Mouse (Mus musculus): ENCODE measurements around the gene Plekhh3.
"Not testable (repeated sequence)": the region's sequence is repeated elsewhere in the genome, so short reads cannot be mapped to it uniquely, and the experiment has no call there.

Plekhh3 gene

DNA sequence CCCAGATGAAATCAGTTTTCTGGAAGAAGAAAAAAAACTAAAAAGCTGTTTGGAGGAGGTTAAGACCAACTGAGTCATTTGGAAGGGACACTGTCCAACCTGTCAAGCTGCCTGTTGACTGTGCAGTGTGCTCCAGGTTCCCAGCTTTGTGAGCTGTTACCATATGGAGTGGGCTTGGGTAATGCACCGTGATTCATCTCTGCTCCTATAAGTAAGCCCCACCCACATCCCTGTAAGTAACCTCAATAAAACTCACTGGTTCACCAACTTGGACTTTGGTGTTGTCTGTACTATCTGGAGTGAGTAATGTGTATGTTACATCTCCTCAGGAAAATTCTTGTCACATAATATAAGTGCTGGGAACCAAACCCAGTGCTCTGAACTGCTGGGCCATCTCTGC is 18.3 kb downstream of the Plekhh3 start:
- no peak for DNase-seq (ENCODE audit: low read depth in 1 of 2, low spot score in 2 of 2)

- DNase-seq (ENCODE audit: low read depth in 1 of 2, low spot score in 2 of 2): no peak
These were observed 20.1 kb downstream of the Plekhh3 start for GRCm38 (mm10) chr11:101151063-101151462.

- DNase-seq (ENCODE audit: low read depth in 1 of 2, low spot score in 2 of 2): no peak
These were observed 21.7 kb downstream of the Plekhh3 start for GRCm38 (mm10) chr11:101149178-101150105.

DNA sequence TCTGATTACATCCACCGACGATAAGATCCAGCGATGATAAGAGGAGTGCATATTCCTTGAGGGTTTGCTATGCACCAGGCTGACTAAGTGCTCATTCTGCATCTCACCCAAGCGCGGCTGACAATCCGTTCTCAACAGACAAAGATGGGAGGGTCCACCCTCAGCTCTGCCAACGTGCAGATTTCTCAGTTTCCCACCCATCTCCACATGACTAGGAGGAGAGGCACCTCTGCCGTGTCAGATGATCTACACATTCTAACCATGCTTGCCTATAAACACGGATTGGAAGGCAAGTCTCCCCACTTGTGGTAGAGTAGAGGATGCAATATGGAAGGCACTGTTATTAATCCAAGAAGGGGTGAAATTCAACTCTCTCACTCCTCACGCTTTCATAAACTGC is 22.4 kb downstream of the Plekhh3 start:
- DNase-seq (ENCODE audit: low read depth in 1 of 2, low spot score in 2 of 2): no peak

GRCm38 (mm10) chr11:101146377-101146776 is 24.8 kb downstream of the Plekhh3 start:
- no peak for DNase-seq (ENCODE audit: low read depth in 1 of 2, low spot score in 2 of 2)

GRCm38 (mm10) chr11:101143338-101144225 is 27.6 kb downstream of the Plekhh3 start:
- DNase-seq (ENCODE audit: low read depth in 1 of 2, low spot score in 2 of 2): peak; percentile 34 to 43

GRCm38 (mm10) chr11:101142215-101142967 is 28.8 kb downstream of the Plekhh3 start:
- DNase-seq (ENCODE audit: low read depth in 1 of 2, low spot score in 2 of 2): no peak

DNA sequence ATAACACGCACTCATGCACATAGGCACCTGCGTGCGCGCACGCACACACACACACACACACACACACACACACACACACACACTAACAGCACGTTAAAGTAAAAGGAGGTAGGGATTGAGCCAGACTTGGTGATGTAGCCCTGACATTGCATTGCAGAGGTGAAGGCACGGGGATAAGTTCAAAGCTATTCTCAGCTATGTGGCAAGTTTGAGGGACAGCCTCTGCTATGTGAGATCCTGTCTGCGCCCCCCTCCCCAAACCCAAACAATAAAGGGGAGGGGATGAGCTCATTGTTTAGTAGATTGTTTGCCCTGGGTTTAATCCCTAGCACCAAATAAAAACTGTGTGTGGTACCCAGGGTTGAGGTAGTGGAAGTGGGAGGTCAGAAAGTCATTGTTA is 30.1 kb downstream of the Plekhh3 start:
- DNase-seq (ENCODE audit: low read depth in 1 of 2, low spot score in 2 of 2): no peak

DNA sequence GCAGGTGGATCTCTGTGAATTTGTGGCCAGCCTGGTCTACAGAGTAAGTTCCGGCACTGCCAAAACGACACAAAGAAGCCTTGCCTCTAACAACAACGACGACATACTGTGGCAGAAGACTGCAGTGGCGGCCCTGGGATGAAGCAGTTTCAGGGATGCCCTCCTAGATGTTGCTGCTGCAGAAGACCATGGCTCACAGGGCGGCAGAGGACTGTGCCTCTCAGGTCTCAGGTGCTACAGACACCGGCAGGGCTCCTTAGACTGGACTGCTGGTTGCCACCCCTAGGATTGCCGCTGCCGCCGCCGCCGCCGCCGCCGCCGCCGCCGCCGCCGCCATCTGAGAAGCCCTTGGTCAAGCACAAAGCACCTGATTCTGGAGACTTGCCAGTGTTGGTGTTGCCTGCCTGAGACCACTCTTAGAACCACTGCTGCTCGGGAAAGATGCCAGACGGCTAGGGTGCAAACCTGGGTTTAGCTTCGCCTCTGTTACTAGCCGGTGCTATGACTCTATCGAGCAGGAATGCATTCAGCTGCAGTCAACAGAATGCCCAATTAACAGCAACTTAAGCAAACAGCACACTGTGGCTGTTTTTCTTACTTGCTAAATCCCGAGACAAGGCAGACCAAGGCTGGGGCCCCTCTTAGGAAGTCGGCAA is 30.9 kb downstream of the Plekhh3 start:
- no peak for DNase-seq (ENCODE audit: low read depth in 1 of 2, low spot score in 2 of 2)

DNA sequence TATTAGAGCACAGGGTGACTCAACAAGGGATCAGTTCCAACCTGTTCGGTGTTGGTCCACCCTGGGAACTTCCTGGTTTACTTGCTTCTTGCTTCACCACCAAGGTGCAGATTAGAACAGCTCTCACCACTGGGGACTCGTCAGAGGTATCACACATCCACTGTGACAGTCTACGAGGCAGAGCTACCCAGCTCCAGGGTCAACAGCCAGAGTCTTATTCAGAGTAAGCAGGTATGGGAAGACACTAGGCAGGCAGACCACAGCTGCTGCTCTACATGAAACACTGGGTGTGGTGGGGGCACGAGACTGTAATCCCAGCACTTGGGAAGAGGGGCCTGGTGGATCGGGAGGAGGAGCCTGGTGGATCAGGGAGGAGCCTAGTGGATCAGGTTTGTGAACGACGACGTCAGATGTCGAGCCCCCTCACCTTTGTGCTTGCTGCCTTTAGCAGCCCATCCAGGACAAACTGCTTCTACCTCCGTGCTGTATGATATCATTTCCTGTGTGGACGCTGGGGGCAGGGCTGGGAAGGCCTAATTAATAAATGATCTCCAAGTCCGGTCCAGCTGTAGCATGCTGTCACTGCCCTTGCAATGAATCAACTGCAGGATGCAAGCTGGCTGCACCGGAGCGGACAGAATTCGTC is 32.5 kb downstream of the Plekhh3 start:
- DNase-seq (ENCODE audit: low read depth in 1 of 2, low spot score in 2 of 2): no peak

GRCm38 (mm10) chr11:101137000-101137399 is 34.2 kb downstream of the Plekhh3 start:
- no peak for DNase-seq (ENCODE audit: low read depth in 1 of 2, low spot score in 2 of 2)

GRCm38 (mm10) chr11:101134217-101134865 is 36.8 kb downstream of the Plekhh3 start:
- DNase-seq (ENCODE audit: low read depth in 1 of 2, low spot score in 2 of 2): no peak

DNA sequence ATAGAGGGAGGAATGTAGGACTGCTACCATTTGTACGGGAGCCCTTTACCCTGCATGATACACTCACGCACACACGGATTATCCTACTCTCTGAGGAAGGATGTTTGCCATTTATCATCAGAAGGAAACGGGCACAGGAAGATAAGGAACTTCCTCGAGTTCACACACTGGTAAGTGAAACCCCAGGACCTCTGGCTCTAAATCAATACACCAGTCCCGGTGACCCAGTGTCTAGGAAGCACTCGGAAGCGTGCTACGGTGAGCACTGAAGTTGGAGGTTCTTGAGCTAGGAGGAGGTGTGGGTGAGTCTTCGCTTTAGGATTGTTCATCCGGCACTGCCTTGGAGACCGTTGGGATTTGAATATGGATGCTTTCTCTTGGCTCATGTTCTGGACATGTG is 38.1 kb downstream of the Plekhh3 start:
- DNase-seq (ENCODE audit: low read depth in 1 of 2, low spot score in 2 of 2): no peak

- DNase-seq (ENCODE audit: low read depth in 1 of 2, low spot score in 2 of 2): no peak
These were observed 39.5 kb downstream of the Plekhh3 start for GRCm38 (mm10) chr11:101131701-101132100.

DNA sequence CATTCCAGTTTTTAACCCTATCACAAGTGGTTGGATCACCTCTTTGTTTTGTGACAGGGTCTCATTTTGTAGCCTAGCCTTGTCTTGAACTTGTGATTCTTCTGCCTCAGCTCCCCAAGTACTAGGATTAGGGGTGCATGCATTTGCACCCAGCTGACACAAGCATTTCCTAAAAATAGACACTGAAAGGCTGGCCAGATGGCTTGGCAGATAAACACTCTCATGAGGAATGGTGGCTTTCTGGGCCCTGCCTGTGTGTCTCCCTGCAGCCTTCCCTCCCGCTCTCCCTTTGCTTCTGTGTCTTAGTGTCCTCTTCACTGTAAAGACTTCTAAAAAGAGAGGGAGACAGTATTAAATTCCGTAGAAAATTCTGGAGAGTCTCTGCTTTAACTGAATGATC is 40.0 kb downstream of the Plekhh3 start:
- no peak for DNase-seq (ENCODE audit: low read depth in 1 of 2, low spot score in 2 of 2)

GRCm38 (mm10) chr11:101130056-101130756 is 40.9 kb downstream of the Plekhh3 start:
- no peak for DNase-seq (ENCODE audit: low read depth in 1 of 2, low spot score in 2 of 2)

DNA sequence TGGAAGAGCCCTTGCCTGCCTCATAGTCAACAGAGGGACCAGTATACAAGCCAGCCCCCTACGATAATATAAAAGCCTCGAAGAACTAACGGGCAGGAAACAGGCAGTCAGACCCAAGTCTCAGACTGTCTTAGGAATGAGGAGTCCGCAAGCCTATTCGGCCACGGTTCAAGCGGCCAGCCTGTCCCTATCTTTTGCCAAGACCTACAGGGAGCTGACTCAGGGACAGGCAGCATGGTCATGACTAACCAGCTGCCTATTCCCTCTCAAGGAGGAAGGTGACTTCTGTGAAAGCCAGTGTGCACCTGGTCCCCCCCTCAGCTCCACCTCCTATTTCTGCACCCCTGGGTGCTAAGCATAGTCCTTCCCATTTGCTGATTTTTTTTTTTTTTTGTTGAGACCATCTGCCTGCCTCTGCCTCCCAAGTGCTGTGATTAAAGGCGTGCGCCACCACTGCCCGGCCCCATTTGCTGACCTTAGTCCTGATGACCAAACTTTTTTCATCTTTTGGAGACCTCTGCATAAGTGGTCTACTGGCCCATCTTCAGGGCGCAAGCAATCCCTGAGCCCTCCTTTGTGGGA is 42.1 kb downstream of the Plekhh3 start:
- DNase-seq (ENCODE audit: low read depth in 1 of 2, low spot score in 2 of 2): no peak

DNA sequence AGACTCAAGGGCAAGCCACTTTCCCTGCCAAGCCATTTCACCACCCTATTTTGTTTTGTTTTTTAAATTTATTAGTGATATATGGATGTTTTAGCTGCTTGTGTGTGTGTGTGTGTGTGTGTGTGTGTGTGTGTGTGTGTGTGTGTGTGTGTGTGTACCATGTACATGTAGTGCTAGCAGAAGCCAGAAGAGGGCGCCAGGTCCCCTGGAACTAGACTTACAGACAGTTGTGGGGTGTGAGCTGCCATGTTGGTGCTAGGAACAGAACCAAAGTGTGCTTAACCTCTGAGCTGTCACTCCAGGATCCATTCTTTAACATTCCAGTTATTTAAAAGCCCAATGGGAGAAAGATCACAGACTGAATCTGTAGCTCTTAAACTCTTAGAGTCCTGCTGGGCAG is 44.1 kb downstream of the Plekhh3 start:
- DNase-seq (ENCODE audit: low read depth in 1 of 2, low spot score in 2 of 2): no peak

- not testable (repeated sequence) for DNase-seq (ENCODE audit: low read depth in 1 of 2, low spot score in 2 of 2)
These were observed 46.1 kb downstream of the Plekhh3 start for GRCm38 (mm10) chr11:101125008-101125407.
